Mouse (Mus musculus) stomach, embryonic 14.5 days (tissue): ENCODE data around the gene Hist1h2bf. TPM values are rescaled to one million over a fixed set of nuclear protein-coding genes. Genes with fewer than 3 reads are reported as not detected.
"Not testable (repeated sequence)": the region's sequence is repeated elsewhere in the genome, so short reads cannot be mapped to it uniquely, and the experiment has no call there.

ENCODE experiments used
- ATAC-seq: fragments of 200-750 bp; cut with Nextera tagmentation; 2 replicates; pipeline ENCODE4 v1.8.0; 2017; ENCODE audit warnings: low read depth, moderate TSS enrichment; ENCODE audit not compliant: insufficient number of reproducible peaks, insufficient read depth, low FRiP score
- H3K27ac ChIP-seq: fragments of 300-500 bp; sonication (generic); 2 replicates; pipeline ENCODE4 v1.5.1; 2014; ENCODE audit warnings: mild to moderate bottlenecking, low read length, moderate library complexity, mixed read lengths
- H3K27me3 ChIP-seq: fragments of 300-500 bp; sonication (generic); 2 replicates; pipeline ENCODE4 v1.6.1; 2014; ENCODE audit warnings: low read length, control low read depth, mixed read lengths; ENCODE audit not compliant: control insufficient read depth, insufficient read depth
- H3K36me3 ChIP-seq: fragments of 300-500 bp; sonication (generic); 2 replicates; pipeline ENCODE4 v1.6.1; 2014; ENCODE audit warnings: mild to moderate bottlenecking, control low read depth, low read length, moderate library complexity, mixed read lengths; ENCODE audit not compliant: control insufficient read depth, insufficient read depth
- H3K4me1 ChIP-seq: fragments of 300-500 bp; sonication (generic); 2 replicates; pipeline ENCODE4 v1.6.1; 2014; ENCODE audit warnings: low read length, control low read depth, mixed read lengths; ENCODE audit not compliant: control insufficient read depth, insufficient read depth
- H3K4me2 ChIP-seq: fragments of 300-500 bp; sonication (generic); replicated peaks from 2 replicates; pipeline ENCODE4 v1.6.1; 2014; ENCODE audit warnings: low read depth, low read length, control low read depth
- H3K4me3 ChIP-seq: fragments of 300-500 bp; sonication (generic); 2 replicates; pipeline ENCODE4 v1.5.1; 2014; ENCODE audit warnings: low read depth, low read length, control low read depth
- H3K9ac ChIP-seq: fragments of 300-500 bp; sonication (generic); replicated peaks from 2 replicates; pipeline ENCODE4 v1.6.1; 2014; ENCODE audit warnings: low read depth, mild to moderate bottlenecking, control low read depth, low read length, moderate library complexity, mixed read lengths
- H3K9me3 ChIP-seq: fragments of 300-500 bp; sonication (generic); 2 replicates; pipeline ENCODE4 v1.6.1; 2016; ENCODE audit warnings: low read depth, low read length, control low read depth; ENCODE audit not compliant: control insufficient read depth
- WGBS: fragments of 180-500 bp; shearing (Covaris S2); extraction: QIAGEN DNeasy Blood & Tissue Kit; methylation state at CpG from one replicate; pipeline ENCODE4 v1.1.7; 2014; 5-methylcytosine and 5-hydroxymethylcytosine counted together
- polyA plus RNA-seq: library from polyadenylated mRNA; unstranded; fragments of >200 nt; fragmentation: Nextera tagmentation; extraction: Ambion mirVana; gene quantifications from 2 replicates; pipeline ENCODE4 v1.2.1, GENCODE M21; 2014

The Hist1h2bf gene
- polyA plus RNA-seq, 1 experiment from 2014 or later: 7.3 TPM

DNA sequence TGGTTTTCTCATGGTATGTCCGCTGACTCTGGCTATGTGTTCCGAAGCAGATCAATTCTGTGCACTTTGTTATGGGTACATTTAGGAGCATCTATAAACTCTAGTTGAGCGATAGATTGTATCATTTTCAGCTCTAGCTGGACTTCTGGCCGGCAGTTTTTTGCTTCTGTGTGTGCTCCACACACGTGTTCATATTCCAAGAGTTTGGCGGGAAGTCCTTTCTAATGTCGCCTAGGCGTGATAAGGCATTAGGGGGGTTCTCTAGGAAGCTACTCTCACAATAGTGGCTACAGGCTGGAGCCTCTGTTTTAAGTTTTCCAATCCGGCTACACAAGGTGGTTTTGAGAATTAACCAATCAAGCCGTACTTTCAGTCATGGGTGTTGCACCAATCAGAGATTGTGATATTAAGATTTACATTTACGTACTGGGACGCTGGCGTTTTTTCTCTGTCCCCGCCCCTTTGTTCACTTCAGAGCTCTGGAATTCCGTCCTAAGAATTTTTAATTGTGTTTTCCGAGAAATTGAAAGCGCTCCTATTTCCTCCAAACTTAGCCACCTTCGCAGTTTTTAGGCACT, 18.1 kb downstream of the Hist1h2bf start:
- Histone ChIP-seq H3K4me3 (peak overlapping the region; percentile 69), H3K27me3 (no peaks in the 10 kb centered on the region), H3K9ac (peak overlapping the region; percentile 92), H3K4me1 (peaks cover 11% of the 10 kb centered on the region; the same call in 1 of the 2 replicates), H3K9me3 (no peaks in the 10 kb centered on the region), H3K4me2 (peak overlapping the region; percentile 94), H3K27ac (peak overlapping the region; percentile 99), H3K36me3 (no peaks in the 10 kb centered on the region)
- ATAC-seq: peak; percentile 75
- 0% methylated on average over 18 of the region's 18 CpGs for WGBS

DNA sequence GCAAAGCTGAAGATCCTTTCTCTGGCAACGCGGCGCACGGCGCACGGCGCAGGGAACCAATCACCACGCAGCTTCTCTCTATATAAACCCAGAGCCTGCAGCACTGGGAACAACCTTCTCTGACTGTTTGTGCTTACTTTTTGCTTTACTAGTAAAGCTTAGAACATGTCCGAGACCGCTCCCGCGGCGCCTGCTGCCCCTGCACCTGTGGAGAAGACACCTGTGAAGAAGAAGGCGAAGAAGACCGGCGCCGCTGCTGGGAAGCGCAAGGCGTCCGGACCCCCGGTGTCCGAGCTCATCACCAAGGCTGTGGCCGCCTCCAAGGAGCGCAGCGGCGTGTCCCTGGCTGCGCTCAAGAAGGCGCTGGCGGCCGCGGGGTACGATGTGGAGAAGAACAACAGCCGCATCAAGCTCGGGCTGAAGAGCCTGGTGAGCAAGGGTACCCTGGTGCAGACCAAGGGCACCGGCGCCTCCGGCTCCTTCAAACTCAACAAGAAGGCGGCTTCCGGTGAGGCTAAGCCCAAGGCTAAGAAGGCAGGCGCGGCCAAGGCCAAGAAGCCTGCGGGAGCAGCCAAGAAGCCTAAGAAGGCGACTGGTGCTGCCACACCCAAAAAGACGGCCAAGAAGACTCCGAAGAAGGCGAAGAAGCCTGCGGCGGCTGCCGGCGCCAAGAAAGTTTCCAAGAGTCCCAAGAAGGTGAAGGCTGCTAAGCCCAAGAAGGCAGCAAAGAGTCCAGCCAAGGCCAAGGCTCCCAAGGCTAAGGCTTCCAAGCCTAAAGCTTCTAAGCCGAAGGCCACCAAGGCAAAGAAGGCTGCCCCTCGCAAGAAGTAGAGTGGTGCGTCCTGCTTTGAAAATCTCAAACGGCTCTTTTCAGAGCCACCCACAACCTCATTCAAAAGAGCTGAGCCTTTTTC, 18.8 kb downstream of the Hist1h2bf start:
- H3K4me2 ChIP-seq: peak overlapping the region; percentile 94
- no peaks in the 10 kb centered on the region for H3K27me3 ChIP-seq
- peak overlapping the region; percentile 69 for H3K4me3 ChIP-seq
- WGBS: under 1% methylated on average over 53 of the region's 54 CpGs
- no peaks in the 10 kb centered on the region for H3K9me3 ChIP-seq
- peaks cover 11% of the 10 kb centered on the region; the same call in 1 of the 2 replicates for H3K4me1 ChIP-seq
- peak overlapping the region; percentile 92 for H3K9ac ChIP-seq
- H3K27ac ChIP-seq: peak overlapping the region; percentile 99
- peak; percentile 88 for ATAC-seq
- no peaks in the 10 kb centered on the region for H3K36me3 ChIP-seq

DNA sequence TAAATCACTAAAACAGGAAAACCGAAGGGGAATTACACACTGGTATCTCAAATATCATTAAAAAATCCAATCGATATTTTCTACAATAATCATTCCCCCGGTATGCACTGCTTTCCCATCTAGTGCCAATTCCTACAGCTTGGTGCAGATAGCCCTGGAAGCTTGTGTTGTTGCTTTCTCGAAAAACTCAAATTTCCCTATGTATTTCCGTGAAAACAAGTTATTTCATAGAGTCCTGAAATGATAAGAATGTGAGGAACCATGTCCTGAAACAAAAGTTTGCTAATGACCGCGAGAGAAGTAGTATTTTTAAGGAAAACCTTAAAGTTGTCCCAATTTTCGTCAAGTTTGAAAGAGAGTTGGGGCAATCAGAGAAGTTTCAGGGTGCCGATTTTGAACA, 19.6 kb downstream of the Hist1h2bf start:
- no peak for ATAC-seq
- Histone ChIP-seq H3K9me3 (no peaks in the 10 kb centered on the region), H3K27ac (peak overlapping the region; percentile 99), H3K4me3 (peak overlapping the region; percentile 69), H3K4me2 (peak overlapping the region; percentile 94), H3K27me3 (no peaks in the 10 kb centered on the region), H3K4me1 (peaks cover 11% of the 10 kb centered on the region; the same call in 1 of the 2 replicates), H3K9ac (peak overlapping the region; percentile 92), H3K36me3 (no peaks in the 10 kb centered on the region)
- WGBS: 20% methylated on average over 9 of the region's 9 CpGs

DNA sequence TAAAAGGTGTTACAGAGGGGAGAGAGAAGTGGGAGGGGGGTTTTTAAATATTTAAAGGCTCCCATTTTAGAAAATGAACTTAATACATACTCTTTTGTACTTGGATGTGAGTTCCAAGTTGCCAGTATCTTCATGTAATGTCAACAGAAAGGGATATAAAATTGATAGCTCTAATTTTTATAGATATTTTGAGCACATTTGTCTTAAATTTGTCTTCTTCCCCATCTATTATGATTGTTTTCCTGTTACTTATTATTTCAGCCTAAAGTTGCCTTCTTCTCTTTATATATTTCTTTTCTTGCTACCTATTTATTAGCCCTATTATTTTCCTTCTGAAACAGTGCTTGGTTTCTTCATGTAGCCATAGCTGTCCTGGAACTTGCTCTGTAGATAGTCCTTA, 21.0 kb downstream of the Hist1h2bf start, which contains the start of gene Hist1h1d:
TSS of gene Hist1h1d (plus strand) at position 301 of the 400 bp plus-strand sequence.
- H3K9ac ChIP-seq: no peak within 1 kb of the TSS

DNA sequence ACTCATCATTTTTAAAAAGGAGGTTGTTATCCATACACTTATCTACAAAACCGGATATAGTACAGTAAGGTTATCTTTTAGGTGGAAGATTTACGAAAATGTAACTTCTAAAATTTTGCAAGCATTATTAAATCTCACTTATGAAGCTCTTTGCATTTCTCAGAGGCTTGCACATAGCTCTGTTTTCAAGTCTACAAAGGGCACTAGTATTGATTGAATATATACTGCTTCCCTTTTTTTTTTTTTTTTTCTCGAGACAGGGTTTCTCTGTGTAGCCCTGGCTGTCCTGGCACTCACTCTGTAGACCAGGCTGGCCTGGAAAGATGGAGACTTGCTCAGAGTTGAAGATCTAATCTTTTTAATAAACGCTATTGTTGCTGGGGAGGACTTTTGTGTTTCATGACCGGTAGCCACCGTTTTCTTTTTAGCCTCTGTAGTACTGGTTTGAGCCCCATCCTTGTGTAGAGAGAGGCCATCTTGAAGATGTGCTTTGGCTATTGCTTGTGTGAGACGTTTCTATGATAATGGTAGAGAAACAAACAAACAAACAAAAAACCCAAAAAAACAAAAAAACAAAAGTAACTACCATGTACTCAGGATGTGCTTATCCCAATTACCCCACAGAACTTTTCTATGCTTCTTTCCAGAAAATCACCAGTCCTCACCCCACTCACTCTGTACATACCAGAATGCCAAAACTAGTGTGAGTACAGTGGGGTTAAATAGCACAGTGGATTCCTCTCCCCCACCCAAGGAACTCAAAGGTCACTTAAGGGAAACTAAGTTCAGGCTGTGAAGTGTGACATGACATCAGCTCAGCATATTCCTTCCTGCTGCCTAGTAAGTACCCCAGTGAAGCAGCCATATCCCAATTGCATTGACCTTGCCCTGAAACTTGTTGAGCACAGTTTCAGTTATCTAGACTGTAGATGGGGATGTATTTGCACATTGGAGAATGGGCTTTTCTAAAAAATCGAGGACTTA, 21.8 kb downstream of the Hist1h2bf start:
- no peaks in the 10 kb centered on the region for H3K9me3 ChIP-seq
- H3K27ac ChIP-seq: peak overlapping the region; percentile 88
- H3K9ac ChIP-seq: no peak overlapping the region
- no peaks in the 10 kb centered on the region for H3K27me3 ChIP-seq
- peak overlapping the region; percentile 39; the same call in 1 of the 2 replicates for H3K4me3 ChIP-seq
- no peak for ATAC-seq
- WGBS: 46% methylated on average over 8 of the region's 8 CpGs
- no peaks in the 10 kb centered on the region for H3K36me3 ChIP-seq
- H3K4me1 ChIP-seq: peaks cover 11% of the 10 kb centered on the region; the same call in 1 of the 2 replicates
- peak overlapping the region; percentile 56 for H3K4me2 ChIP-seq

More for the DNA sequence above, 21.0 kb downstream of the Hist1h2bf start, which contains the start of gene Hist1h1d:
- Histone ChIP-seq H3K27ac (peak within 1 kb of the TSS; percentile 99), H3K27me3 (no peaks in the 10 kb centered on the region), H3K4me1 (peaks cover 11% of the 10 kb centered on the region; the same call in 1 of the 2 replicates), H3K4me2 (peak within 1 kb of the TSS; percentile 56), H3K9me3 (no peaks in the 10 kb centered on the region), H3K36me3 (no peaks in the 10 kb centered on the region), H3K4me3 (0 out of 2 replicates have a peak within 1 kb of the TSS, but pooled peaks have one; percentile 39)
- ATAC-seq: no peak

DNA sequence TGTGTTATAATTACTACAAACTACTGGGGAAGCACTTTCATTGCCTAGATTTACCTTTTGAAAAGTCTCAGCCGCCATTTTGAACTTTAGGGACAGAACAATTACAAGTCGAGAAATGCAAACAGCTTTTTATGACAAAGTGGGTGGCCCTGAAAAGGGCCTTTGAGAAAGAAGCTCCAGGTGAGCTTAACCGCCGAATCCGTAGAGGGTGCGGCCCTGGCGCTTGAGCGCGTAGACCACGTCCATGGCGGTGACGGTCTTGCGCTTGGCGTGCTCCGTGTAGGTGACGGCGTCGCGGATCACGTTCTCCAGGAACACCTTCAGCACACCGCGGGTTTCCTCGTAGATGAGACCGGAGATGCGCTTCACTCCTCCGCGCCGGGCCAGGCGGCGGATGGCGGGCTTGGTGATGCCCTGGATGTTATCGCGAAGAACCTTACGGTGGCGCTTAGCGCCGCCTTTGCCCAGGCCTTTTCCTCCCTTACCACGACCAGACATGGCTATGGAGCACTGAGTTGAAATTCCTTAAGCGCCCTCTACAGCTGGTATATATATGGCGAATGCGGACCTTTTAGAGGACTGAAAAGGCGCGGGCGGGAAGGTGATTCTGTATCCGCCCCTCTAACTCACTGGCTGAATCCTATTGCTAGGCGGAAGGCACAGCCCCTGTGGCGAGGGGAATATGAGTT, 22.7 kb downstream of the Hist1h2bf start, which contains the start of gene Hist1h4f:
TSS of gene Hist1h4f (minus strand) at position 503 of the 689 bp plus-strand sequence.
- ATAC-seq: peak; percentile 81
- Histone ChIP-seq H3K4me3 (peak within 1 kb of the TSS; percentile 39), H3K9ac (peak within 1 kb of the TSS; percentile 55), H3K27ac (peak within 1 kb of the TSS; percentile 88), H3K4me2 (peak within 1 kb of the TSS; percentile 56)
- under 1% methylated on average over 47 of the region's 47 CpGs for WGBS
- H3K36me3 ChIP-seq, H3K27me3 ChIP-seq, H3K4me1 ChIP-seq, H3K9me3 ChIP-seq: not testable (repeated sequence)

DNA sequence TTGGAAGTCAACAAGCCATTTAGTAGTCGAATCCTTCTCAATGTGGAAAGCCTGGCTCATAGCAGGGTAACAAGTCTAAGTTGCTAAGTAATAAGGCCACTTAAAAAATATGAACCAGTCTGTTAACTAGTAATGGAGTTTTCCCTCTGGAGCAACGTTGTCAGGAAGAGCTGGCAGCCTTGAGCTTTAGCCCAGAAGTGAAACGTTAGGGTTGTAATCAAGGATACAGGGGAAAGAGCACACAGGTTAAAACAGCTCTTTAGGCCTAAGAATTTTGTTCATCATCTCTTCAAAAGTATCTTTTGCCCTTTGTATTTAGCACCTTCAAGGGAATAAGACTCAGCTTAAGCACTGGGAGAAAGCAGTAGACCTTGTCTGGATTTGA, 23.2 kb downstream of the Hist1h2bf start:
- WGBS: 5% methylated on average over 3 of the region's 3 CpGs
- ATAC-seq: no peak
- Histone ChIP-seq H3K9ac (peak overlapping the region; percentile 55), H3K27me3 (no peaks in the 10 kb centered on the region), H3K27ac (peak overlapping the region; percentile 88), H3K4me2 (peak overlapping the region; percentile 56), H3K4me3 (peak overlapping the region; percentile 39), H3K9me3 (no peaks in the 10 kb centered on the region), H3K4me1 (peaks cover 8% of the 10 kb centered on the region; the same call in 1 of the 2 replicates), H3K36me3 (no peaks in the 10 kb centered on the region)
